In the genomic region with DNA sequence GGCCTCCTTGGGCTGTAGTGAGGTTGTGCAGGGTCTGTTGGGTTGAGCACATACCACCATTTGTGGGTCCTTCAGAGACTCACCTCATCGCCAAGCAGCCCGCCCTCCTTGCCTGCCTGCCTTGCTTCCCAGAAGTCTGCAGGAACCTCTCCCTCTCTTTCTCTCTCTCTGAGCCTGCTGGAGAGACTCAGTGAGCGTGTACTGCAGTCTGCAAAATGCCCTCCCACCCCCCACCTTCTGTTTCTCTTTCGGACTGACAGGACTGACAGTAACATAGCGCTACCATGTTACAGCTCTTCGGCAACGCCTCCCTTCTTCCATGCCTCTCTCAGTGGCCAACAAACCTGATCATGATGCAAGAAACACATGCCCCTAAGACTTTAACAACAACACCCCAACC, we compare ENCODE assay signal across 10 mouse cellular contexts. TPM values are rescaled to one million over a fixed set of nuclear protein-coding genes. Genes with fewer than 3 reads are reported as not detected.
DNase-seq lines count a peak whose midpoint lies in the region; ATAC-seq and TF ChIP-seq lines count a peak whose summit lies in the region.
"Had no signal": no experiment of that assay in that cellular context is flagged by ENCODE, and none has a peak within 500 bp of the region (broad histone marks: within the 10 kb centered on the region; RNA-seq: fewer than 3 reads in every experiment).

No protein-coding gene starts in this region.

- H3K9me3 ChIP-seq in heart, embryonic 16.5 days (replicated peaks; ENCODE audit: control insufficient read depth, low read length) = no peaks in the 10 kb centered on the region
- no peaks in the 10 kb centered on the region for H3K9me3 ChIP-seq in neural tube, embryonic 12.5 days
- H3K9me3 ChIP-seq in hindbrain, postnatal 0 days (ENCODE audit: low read length) = no peaks in the 10 kb centered on the region
- H3K9me3 ChIP-seq: intestine, embryonic 15.5 days had no signal

- no peak overlapping the region for H3K4me3 ChIP-seq in heart, embryonic 16.5 days (ENCODE audit: low read length)
- no peak overlapping the region for H3K4me3 ChIP-seq in neural tube, embryonic 12.5 days
- H3K4me3 ChIP-seq in hindbrain, postnatal 0 days (ENCODE audit: low read length) = no peak overlapping the region
- H3K4me3 ChIP-seq: intestine, embryonic 15.5 days had no signal

- no peak for TF ChIP-seq CTCF in hindbrain, postnatal 0 days (IDR thresholded peaks at IDR 0.05; ENCODE audit: low read depth)

- H3K27ac ChIP-seq in heart, embryonic 16.5 days (ENCODE audit: low read length) = no peak overlapping the region
- 0 out of 2 replicates have a peak overlapping the region, but pooled peaks have one; percentile 62 for H3K27ac ChIP-seq in neural tube, embryonic 12.5 days
- no peak overlapping the region for H3K27ac ChIP-seq in hindbrain, postnatal 0 days

- peaks cover 69% of the 10 kb centered on the region for H3K4me1 ChIP-seq in heart, embryonic 16.5 days (ENCODE audit: control insufficient read depth, insufficient read depth, low read length)
- peaks cover 69% of the 10 kb centered on the region for H3K4me1 ChIP-seq in neural tube, embryonic 12.5 days
- peaks cover 34% of the 10 kb centered on the region; the same call in 1 of the 2 replicates for H3K4me1 ChIP-seq in hindbrain, postnatal 0 days (ENCODE audit: insufficient read depth, low read length)

- intact Hi-C loops in heart, postnatal 36 days (cut with DNase I) = no loop called here
- intact Hi-C loops in left cerebral cortex, postnatal 4 days (cut with DNase I) = no loop called here

- H3K9ac ChIP-seq in heart, embryonic 16.5 days (ENCODE audit: low read length) = peak overlapping the region; percentile 3; the same call in 1 of the 2 replicates
- H3K9ac ChIP-seq in neural tube, embryonic 12.5 days = peak overlapping the region; percentile 22; the same call in 1 of the 2 replicates
- no peak overlapping the region for H3K9ac ChIP-seq in hindbrain, postnatal 0 days (replicated peaks; ENCODE audit: low read length)

- WGBS in heart, embryonic 16.5 days = 45% methylated on average over 7 of the region's 7 CpGs
- 16% methylated on average over 7 of the region's 7 CpGs for WGBS in neural tube, embryonic 12.5 days
- 43% methylated on average over 7 of the region's 7 CpGs for WGBS in hindbrain, postnatal 0 days

- no peak overlapping the region for H3K4me2 ChIP-seq in heart, embryonic 16.5 days (ENCODE audit: low read depth, low read length)
- peak overlapping the region; percentile 38 for H3K4me2 ChIP-seq in neural tube, embryonic 12.5 days (replicated peaks)
- H3K4me2 ChIP-seq in hindbrain, postnatal 0 days (ENCODE audit: low read depth, low read length) = no peak overlapping the region

- no peak for ATAC-seq in heart, embryonic 16.5 days (replicated peaks; ENCODE audit: extremely low read depth, insufficient read depth, low FRiP score)
- ATAC-seq in neural tube, embryonic 12.5 days (ENCODE audit: low FRiP score, low read depth) = no peak
- ATAC-seq in hindbrain, postnatal 0 days = 0 out of 2 replicates have a peak, but pooled peaks have one; percentile 35

- no peaks in the 10 kb centered on the region for H3K36me3 ChIP-seq in heart, embryonic 16.5 days (ENCODE audit: control insufficient read depth, insufficient read depth)
- H3K36me3 ChIP-seq in neural tube, embryonic 12.5 days = no peaks in the 10 kb centered on the region
- no peaks in the 10 kb centered on the region for H3K36me3 ChIP-seq in hindbrain, postnatal 0 days (ENCODE audit: insufficient read depth, low read length)
- H3K36me3 ChIP-seq: intestine, embryonic 15.5 days had no signal

- DNase-seq in heart, postnatal 36 days = no peak
- no peak for DNase-seq in neural tube, embryonic 10.5 days (ENCODE audit: extremely low spot score, low spot score)
- DNase-seq in hindbrain, postnatal 0 days (ENCODE audit: low spot score) = no peak
- DNase-seq in spleen, postnatal 4 days (ENCODE audit: low spot score in 2 of 2) = no peak
- DNase-seq in left cerebral cortex, postnatal 4 days = no peak
- DNase-seq: liver; thymus, postnatal 14 days had no signal

- no peaks in the 10 kb centered on the region for H3K27me3 ChIP-seq in heart, embryonic 16.5 days (ENCODE audit: control insufficient read depth, insufficient read depth, low read length)
- no peaks in the 10 kb centered on the region for H3K27me3 ChIP-seq in neural tube, embryonic 12.5 days (replicated peaks)
- no peaks in the 10 kb centered on the region for H3K27me3 ChIP-seq in hindbrain, postnatal 0 days (ENCODE audit: insufficient read depth, low read length)
- H3K27me3 ChIP-seq: intestine, embryonic 15.5 days had no signal

RNA-seq across cellular contexts. Expression of gene Ski, which starts 32.1 kb away (rescaled TPM):
- polyA plus RNA-seq in heart, embryonic 16.5 days (2015; fragmentation: Nextera tagmentation; extraction: Ambion mirVana) = 12.1 and 12.3 TPM in 2 replicates
- total RNA-seq in heart, postnatal 36 days (2021) = 10 to 100 TPM; 53.3 to 56.8 TPM
- polyA plus RNA-seq in neural tube, embryonic 12.5 days (2016; fragmentation: Nextera tagmentation; extraction: Ambion mirVana) = 12.3 and 13.2 TPM in 2 replicates
- total RNA-seq in hindbrain, postnatal 0 days (2014; rRNA removed) = 69.8 and 71.3 TPM in 2 replicates
- 8.8 and 9.5 TPM in 2 replicates for polyA plus RNA-seq in hindbrain, postnatal 0 days (2015; fragmentation: Nextera tagmentation; extraction: Ambion mirVana)
- total RNA-seq in left cerebral cortex, postnatal 4 days (2021) = 100 to 1,000 TPM; 117 to 121 TPM

RNA-seq across cellular contexts. Expression of gene Faap20, which starts 59.3 kb away (rescaled TPM):
- 68.4 and 73.8 TPM in 2 replicates for polyA plus RNA-seq in heart, embryonic 16.5 days (2015; fragmentation: Nextera tagmentation; extraction: Ambion mirVana)
- total RNA-seq in heart, postnatal 36 days (2021) = 10 to 100 TPM; 14.5 to 18.3 TPM
- 87.5 and 89.3 TPM in 2 replicates for polyA plus RNA-seq in neural tube, embryonic 12.5 days (2016; fragmentation: Nextera tagmentation; extraction: Ambion mirVana)
- total RNA-seq in hindbrain, postnatal 0 days (2014; rRNA removed) = 51.2 and 61.4 TPM in 2 replicates
- polyA plus RNA-seq in hindbrain, postnatal 0 days (2015; fragmentation: Nextera tagmentation; extraction: Ambion mirVana) = 60.8 and 62.5 TPM in 2 replicates
- total RNA-seq in left cerebral cortex, postnatal 4 days (2021) = 10 to 100 TPM; 32.1 to 33.0 TPM
